Mouse (Mus musculus) heart, embryonic 11.5 days (tissue): ENCODE data around the gene Lamb1. TPM values are rescaled to one million over a fixed set of nuclear protein-coding genes. Genes with fewer than 3 reads are reported as not detected.
A peak's percentile ranks its signal among the peaks of the same experiment; 100 is the strongest.

Experiments used
- ATAC-seq: fragments of 200-750 bp; cut with Nextera tagmentation; replicated peaks from 2 replicates; pipeline ENCODE4 v1.8.0; 2017; ENCODE audit warnings: moderate library complexity; ENCODE audit not compliant: insufficient number of reproducible peaks, low FRiP score, low TSS enrichment
- H3K27ac ChIP-seq: fragments of 300-500 bp; sonication (generic); 2 replicates; pipeline ENCODE4 v1.5.1; 2014; ENCODE audit warnings: mild to moderate bottlenecking, low read depth, low read length
- H3K27me3 ChIP-seq: fragments of 300-500 bp; sonication (generic); 2 replicates; pipeline ENCODE4 v1.6.1; 2014; ENCODE audit warnings: mild to moderate bottlenecking, low read length, mixed read lengths; ENCODE audit not compliant: control insufficient read depth, insufficient read depth
- H3K36me3 ChIP-seq: fragments of 300-500 bp; sonication (generic); 2 replicates; pipeline ENCODE4 v1.6.1; 2014; ENCODE audit warnings: mild to moderate bottlenecking, low read length, moderate library complexity, mixed read lengths; ENCODE audit not compliant: control insufficient read depth, insufficient read depth
- H3K4me1 ChIP-seq: fragments of 300-500 bp; sonication (generic); 2 replicates; pipeline ENCODE4 v1.6.1; 2014; ENCODE audit warnings: low read length; ENCODE audit not compliant: control insufficient read depth, insufficient read depth
- H3K4me2 ChIP-seq: fragments of 300-500 bp; sonication (generic); 2 replicates; pipeline ENCODE4 v1.6.1; 2014; ENCODE audit warnings: mild to moderate bottlenecking, moderate library complexity
- H3K4me3 ChIP-seq: fragments of 300-500 bp; sonication (generic); 2 replicates; pipeline ENCODE4 v1.5.1; 2014; ENCODE audit warnings: low read depth, low read length
- H3K9ac ChIP-seq: fragments of 300-500 bp; sonication (generic); 2 replicates; pipeline ENCODE4 v1.6.1; 2014; ENCODE audit warnings: mild to moderate bottlenecking, low read depth, low read length, moderate library complexity
- H3K9me3 ChIP-seq: fragments of 300-500 bp; sonication (generic); replicated peaks from 2 replicates; pipeline ENCODE4 v1.6.1; 2016; ENCODE audit warnings: low read length; ENCODE audit not compliant: control insufficient read depth
- WGBS: fragments of 180-500 bp; shearing (Covaris S2); extraction: QIAGEN DNeasy Blood & Tissue Kit; methylation state at CpG from one replicate; pipeline ENCODE4 v1.1.7; 2014; ENCODE audit not compliant: insufficient replicate concordance; 5-methylcytosine and 5-hydroxymethylcytosine counted together
- polyA plus RNA-seq: library from polyadenylated mRNA; unstranded; fragments of >200 nt; fragmentation: Nextera tagmentation; extraction: Ambion mirVana; gene quantifications from 2 replicates; pipeline ENCODE4 v1.2.1, GENCODE M21; 2014

Lamb1 gene
- polyA plus RNA-seq, 1 experiment from 2014 or later = 67.4 TPM

DNA sequence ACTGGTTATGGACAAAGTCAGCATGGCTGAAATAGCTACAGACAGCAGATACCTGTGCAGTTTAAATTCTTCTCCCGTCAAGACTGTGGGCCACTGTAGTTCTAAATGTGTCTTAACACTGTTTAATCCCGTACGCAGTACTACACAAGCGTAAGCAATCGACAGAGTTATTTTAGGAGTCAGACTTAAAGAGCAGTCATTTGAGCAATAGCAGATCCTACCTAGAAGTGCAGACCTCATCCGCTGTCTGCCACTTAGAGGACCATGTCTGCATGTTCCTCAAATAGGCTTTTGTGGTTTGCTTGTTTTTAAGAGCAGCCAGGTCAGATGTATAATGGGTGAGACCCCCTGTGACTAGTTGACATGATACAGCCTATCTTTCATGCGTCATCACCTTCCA, 49.3 kb downstream of the Lamb1 start:
- 51% methylated on average over 7 of the region's 7 CpGs for WGBS
- no peak overlapping the region for H3K9ac ChIP-seq
- H3K27ac ChIP-seq = peak overlapping the region; percentile 64
- no peak overlapping the region for H3K4me2 ChIP-seq
- H3K9me3 ChIP-seq = no peaks in the 10 kb centered on the region
- no peaks in the 10 kb centered on the region for H3K27me3 ChIP-seq
- H3K4me1 ChIP-seq = peaks cover 5% of the 10 kb centered on the region
- H3K4me3 ChIP-seq = no peak overlapping the region
- ATAC-seq = no peak
- H3K36me3 ChIP-seq = peaks cover 56% of the 10 kb centered on the region

GRCm38 (mm10) chr12:31315961-31316360, 50.9 kb downstream of the Lamb1 start:
- no peak for ATAC-seq
- Histone ChIP-seq H3K36me3 (peaks cover 51% of the 10 kb centered on the region), H3K4me3 (no peak overlapping the region), H3K4me2 (no peak overlapping the region), H3K9ac (no peak overlapping the region), H3K4me1 (no peaks in the 10 kb centered on the region), H3K27me3 (no peaks in the 10 kb centered on the region), H3K9me3 (no peaks in the 10 kb centered on the region), H3K27ac (no peak overlapping the region)
- 54% methylated on average over 6 of the region's 6 CpGs for WGBS

GRCm38 (mm10) chr12:31317670-31318408, 52.8 kb downstream of the Lamb1 start:
- WGBS = 84% methylated on average over 7 of the region's 7 CpGs
- Histone ChIP-seq H3K4me2 (no peak overlapping the region), H3K4me3 (no peak overlapping the region), H3K36me3 (peaks cover 46% of the 10 kb centered on the region), H3K9me3 (no peaks in the 10 kb centered on the region), H3K27ac (no peak overlapping the region), H3K9ac (no peak overlapping the region), H3K4me1 (no peaks in the 10 kb centered on the region), H3K27me3 (no peaks in the 10 kb centered on the region)
- ATAC-seq = no peak

GRCm38 (mm10) chr12:31318409-31318963, 53.5 kb downstream of the Lamb1 start:
- H3K36me3 ChIP-seq = peaks cover 44% of the 10 kb centered on the region
- no peak for ATAC-seq
- no peaks in the 10 kb centered on the region for H3K27me3 ChIP-seq
- no peak overlapping the region for H3K4me2 ChIP-seq
- H3K9ac ChIP-seq = no peak overlapping the region
- 84% methylated on average over 10 of the region's 10 CpGs for WGBS
- no peaks in the 10 kb centered on the region for H3K4me1 ChIP-seq
- H3K9me3 ChIP-seq = no peaks in the 10 kb centered on the region
- H3K27ac ChIP-seq = no peak overlapping the region
- no peak overlapping the region for H3K4me3 ChIP-seq

- Histone ChIP-seq H3K4me3 (no peak overlapping the region), H3K36me3 (peaks cover 38% of the 10 kb centered on the region), H3K4me1 (no peaks in the 10 kb centered on the region), H3K4me2 (no peak overlapping the region), H3K27ac (no peak overlapping the region), H3K9me3 (no peaks in the 10 kb centered on the region), H3K9ac (no peak overlapping the region), H3K27me3 (no peaks in the 10 kb centered on the region)
- ATAC-seq = no peak
- 66% methylated on average over 13 of the region's 13 CpGs for WGBS
Measured at GRCm38 (mm10) chr12:31320817-31321216, 55.8 kb downstream of the Lamb1 start.

- no peak overlapping the region for H3K4me2 ChIP-seq
- no peaks in the 10 kb centered on the region for H3K27me3 ChIP-seq
- no peak overlapping the region for H3K9ac ChIP-seq
- ATAC-seq = no peak
- WGBS = 87% methylated on average over 1 of the region's 1 CpGs
- peaks cover 39% of the 10 kb centered on the region for H3K36me3 ChIP-seq
- H3K27ac ChIP-seq = no peak overlapping the region
- H3K9me3 ChIP-seq = no peaks in the 10 kb centered on the region
- no peaks in the 10 kb centered on the region for H3K4me1 ChIP-seq
- H3K4me3 ChIP-seq = no peak overlapping the region
Measured at GRCm38 (mm10) chr12:31321532-31321931, 56.5 kb downstream of the Lamb1 start.

DNA sequence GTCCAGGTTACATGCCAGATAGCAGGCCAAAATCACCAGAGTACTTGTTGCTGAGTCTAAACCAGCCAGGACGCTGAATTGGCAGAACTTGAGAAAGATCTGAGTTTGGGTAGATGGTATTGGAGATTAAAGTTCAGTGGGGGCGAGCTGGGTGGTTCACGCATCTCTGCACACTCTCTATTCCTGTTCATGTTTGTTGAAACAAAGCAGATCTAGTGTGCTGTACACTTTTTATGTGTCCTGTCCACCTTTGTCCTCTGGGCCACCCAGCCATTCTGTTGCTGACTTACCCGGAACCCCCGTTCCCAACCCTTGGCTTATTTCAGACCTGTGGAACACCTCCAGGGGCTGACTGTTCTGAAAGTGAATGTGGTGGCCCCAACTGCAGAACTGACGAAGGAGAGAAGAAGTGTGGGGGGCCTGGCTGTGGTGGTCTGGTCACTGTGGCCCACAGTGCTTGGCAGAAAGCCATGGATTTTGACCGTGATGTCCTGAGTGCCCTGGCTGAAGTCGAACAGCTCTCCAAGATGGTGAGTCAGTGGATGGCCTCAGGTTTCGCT, 58.2 kb downstream of the Lamb1 start:
- 82% methylated on average over 9 of the region's 9 CpGs for WGBS
- no peaks in the 10 kb centered on the region for H3K9me3 ChIP-seq
- H3K27ac ChIP-seq = no peak overlapping the region
- no peak overlapping the region for H3K4me2 ChIP-seq
- H3K27me3 ChIP-seq = no peaks in the 10 kb centered on the region
- no peak overlapping the region for H3K9ac ChIP-seq
- H3K4me1 ChIP-seq = no peaks in the 10 kb centered on the region
- peaks cover 42% of the 10 kb centered on the region for H3K36me3 ChIP-seq
- no peak overlapping the region for H3K4me3 ChIP-seq
- no peak for ATAC-seq

DNA sequence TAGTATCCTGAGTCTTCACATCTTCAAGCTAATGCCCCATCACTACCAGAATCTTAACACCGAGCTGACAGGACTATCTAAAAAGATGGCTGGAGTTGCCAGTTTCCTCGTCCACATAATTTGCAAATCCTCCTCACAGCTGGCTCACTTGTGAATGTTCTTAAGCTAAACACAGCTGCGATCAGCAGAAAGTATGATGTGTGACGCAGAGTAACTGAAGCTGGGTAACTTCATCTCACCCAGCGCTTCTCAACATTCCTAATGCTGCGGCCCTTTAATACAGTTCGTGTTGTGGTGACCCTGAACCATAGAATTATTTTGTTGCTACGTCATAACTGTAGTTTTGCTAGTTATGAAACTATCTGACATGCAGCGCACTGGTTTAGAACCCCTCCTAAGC, 62.1 kb downstream of the Lamb1 start:
- no peaks in the 10 kb centered on the region for H3K4me1 ChIP-seq
- no peaks in the 10 kb centered on the region for H3K9me3 ChIP-seq
- no peak overlapping the region for H3K4me3 ChIP-seq
- H3K27ac ChIP-seq = no peak overlapping the region
- H3K9ac ChIP-seq = no peak overlapping the region
- no peak overlapping the region for H3K4me2 ChIP-seq
- peaks cover 39% of the 10 kb centered on the region for H3K36me3 ChIP-seq
- WGBS = 88% methylated on average over 9 of the region's 9 CpGs
- ATAC-seq = no peak
- H3K27me3 ChIP-seq = no peaks in the 10 kb centered on the region

DNA sequence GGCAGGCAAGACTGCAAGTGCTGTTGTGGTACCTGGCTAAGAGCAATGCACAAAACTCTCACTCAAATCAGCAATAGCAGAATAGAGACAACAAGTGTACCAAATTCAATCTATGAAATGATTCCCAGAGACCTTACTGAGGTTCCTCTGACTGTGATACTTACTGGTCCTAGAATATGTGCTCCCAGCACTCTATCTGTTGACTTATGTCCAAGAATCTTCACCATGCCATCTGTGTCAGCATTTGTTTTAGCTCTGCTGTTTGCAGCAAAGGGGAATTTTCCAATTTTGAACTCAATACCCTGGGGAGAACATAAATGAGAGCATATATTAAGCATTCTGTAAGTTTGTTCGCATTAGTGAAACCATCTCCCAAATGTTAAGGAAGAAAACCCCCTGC, 68.2 kb downstream of the Lamb1 start:
- Histone ChIP-seq H3K4me2 (no peak overlapping the region), H3K36me3 (peaks cover 32% of the 10 kb centered on the region), H3K4me1 (no peaks in the 10 kb centered on the region), H3K27me3 (no peaks in the 10 kb centered on the region), H3K9ac (no peak overlapping the region), H3K27ac (no peak overlapping the region), H3K9me3 (no peaks in the 10 kb centered on the region), H3K4me3 (no peak overlapping the region)
- ATAC-seq = no peak
- 96% methylated on average over 1 of the region's 1 CpGs for WGBS
